Mouse (Mus musculus): Measurements from ENCODE around the gene Dnmt3a.

Gene Dnmt3a

DNA sequence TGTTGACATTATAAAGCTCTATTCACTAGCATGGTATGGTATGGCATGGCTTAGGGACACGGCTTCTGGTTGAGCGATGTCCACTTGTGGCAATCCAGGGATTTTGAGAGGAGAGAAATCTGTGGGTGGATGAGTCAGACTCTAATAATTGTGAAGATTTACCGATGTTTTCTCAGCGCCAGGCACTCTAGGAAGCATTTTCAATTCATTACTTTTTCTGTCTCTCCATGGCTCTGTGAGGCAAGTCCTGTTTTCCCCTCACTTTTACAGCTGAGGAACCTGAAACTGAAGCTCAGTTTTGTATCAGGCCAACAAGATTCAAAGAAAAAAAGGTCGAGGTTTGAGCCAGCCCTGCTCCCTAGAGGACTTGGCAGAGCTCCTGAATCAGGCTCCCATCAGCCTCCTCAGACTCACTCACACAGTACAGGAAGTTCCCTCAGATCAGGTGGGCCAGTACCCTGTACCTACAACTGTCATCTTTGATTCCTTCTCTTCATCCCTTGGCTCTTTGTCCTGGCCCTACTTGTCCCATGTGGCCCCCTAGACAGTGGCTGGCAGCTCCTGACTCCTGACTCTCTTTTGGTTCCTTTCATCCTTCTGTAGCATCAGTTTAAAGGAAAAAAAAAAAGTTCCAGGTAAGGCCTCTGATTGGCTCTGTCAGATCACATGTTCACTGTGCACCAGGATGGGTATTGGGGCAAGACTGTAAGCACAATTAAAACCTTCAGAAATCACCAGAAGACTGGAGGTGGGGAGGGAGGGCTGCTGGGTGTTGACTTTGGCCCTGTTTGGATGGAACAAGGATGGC lies 19.3 kb downstream of the Dnmt3a start:
- DNase-seq = no peak

DNA sequence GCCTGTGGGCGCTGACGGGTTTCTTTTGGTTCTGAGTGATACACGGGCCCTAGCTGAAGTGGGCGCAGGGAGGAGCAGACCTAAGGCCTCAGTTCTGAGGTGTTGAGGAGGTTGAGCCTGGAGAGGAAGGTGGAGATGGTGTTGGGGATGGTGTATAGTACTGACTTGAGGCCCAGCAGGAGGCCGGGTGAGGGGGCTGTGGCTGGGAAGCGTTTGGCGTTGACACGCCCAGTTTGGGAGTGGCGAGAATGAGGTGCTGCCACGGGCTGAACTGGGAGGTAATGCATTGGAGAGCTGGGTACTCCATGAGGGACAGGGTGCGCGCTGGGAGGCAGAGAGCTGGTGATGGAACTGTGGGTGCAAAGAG lies 19.9 kb downstream of the Dnmt3a start:
- DNase-seq = peak in 1 of 2 experiments; percentile 34

GRCm38 (mm10) chr12:3827771-3828170 lies 22.0 kb downstream of the Dnmt3a start:
- no peak for DNase-seq

GRCm38 (mm10) chr12:3833059-3833760 lies 27.4 kb downstream of the Dnmt3a start:
- no peak for DNase-seq

- peak; percentile 80 to 87 for DNase-seq
These were observed 28.1 kb downstream of the Dnmt3a start for GRCm38 (mm10) chr12:3833851-3834273.

GRCm38 (mm10) chr12:3834373-3835314 lies 28.8 kb downstream of the Dnmt3a start:
- peak; percentile 73 to 82 for DNase-seq

DNA sequence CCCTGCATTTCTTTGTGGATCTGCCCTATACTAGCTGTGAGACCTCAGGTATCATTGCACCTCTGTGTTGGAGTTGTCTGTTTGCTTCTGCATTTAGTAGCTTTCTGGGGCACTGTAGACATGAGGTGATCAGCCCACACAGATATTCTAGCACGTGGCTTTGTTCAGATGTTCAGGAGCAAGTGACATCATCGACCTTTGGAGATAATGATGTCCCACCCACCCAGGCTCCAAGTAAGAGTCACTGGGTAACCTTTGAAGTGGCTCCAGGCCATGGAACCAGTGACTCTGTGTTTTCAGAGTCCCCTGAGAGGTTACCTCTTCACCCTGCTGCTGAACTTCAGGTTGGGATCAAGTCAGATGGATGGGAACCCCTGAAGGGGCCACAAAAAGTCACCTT lies 29.8 kb downstream of the Dnmt3a start:
- no peak for DNase-seq

- no peak for DNase-seq
These were observed 31.4 kb downstream of the Dnmt3a start for GRCm38 (mm10) chr12:3837081-3837832.

DNA sequence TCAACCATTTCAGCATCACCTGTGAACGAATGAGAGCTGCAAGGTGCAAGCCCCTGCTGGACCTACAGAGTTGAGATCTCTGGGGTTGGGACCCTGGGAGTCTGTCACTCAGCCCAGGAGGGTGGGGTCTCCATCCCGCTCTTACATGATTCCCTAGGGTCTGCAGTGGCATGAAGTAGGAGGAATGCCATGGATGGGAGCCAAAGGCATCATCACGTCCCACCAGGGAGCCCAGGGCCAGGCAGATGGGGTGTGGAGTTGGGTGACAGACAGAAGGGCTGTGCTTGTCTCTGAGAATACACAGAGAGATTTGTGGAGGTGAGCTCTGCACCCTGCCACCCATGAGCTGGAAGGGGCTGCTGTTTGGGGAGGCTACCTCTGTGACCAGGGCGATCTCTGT lies 32.2 kb downstream of the Dnmt3a start:
- DNase-seq = no peak

DNA sequence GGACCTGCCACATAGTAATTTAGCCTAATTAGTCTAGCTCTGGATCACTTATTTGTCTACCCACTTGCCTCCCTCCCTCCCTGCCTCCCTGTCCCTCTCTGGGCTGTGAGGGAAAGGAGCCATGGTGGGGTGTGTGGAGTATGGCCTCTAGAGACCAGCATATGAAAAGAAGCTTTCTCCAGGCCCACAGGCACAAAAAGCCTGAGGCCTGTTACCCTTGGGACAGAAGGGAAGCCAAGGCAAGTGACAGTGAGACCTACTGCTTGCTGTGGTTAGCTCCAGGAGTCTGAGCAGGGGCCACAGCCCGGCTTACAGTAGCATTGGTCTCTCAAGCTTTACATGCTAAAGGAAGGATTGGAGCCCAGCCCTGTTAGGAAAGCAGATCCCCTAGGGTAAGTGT lies 33.9 kb downstream of the Dnmt3a start:
- DNase-seq = no peak

DNA sequence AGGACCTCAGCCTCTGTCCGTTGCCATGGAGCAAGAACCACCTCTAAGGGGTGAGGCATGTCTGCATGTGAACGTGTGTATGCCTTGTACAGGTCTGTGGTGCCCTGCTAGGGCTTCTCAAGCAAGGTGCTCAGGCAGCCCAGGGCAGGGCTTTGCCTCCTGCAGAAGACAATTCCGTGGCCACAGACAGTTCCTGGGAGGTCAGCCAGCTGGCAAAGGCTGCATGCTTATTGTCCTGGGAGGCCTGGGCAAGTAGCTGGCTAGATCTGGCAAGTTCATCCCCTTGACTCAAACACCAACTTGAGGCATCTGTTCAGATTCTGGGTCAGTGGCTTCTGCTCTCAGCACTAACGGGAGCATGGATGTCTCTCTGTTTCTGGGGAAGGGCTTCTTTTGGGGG lies 35.3 kb downstream of the Dnmt3a start:
- DNase-seq = no peak

DNA sequence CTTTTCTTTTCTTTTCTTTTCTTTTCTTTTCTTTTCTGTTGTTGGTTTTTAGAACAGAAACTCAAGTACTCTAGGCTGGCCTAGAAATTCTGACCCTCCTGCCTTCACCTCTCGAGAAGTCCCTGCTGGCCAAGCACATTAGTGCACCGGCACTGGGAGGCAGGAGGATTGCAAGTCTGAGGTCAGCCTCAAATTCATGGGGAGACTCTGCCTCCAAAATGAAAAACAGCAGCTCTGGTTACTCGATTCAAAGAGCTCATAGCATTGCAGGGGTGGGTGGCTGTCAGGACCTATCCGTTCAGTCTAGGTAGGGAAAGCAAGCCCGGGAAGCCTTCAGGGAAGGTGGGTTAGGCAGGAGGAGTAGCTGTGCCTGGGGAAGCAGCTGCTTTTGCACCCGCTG lies 37.0 kb downstream of the Dnmt3a start:
- DNase-seq = peak in 1 of 2 experiments; percentile 51

DNA sequence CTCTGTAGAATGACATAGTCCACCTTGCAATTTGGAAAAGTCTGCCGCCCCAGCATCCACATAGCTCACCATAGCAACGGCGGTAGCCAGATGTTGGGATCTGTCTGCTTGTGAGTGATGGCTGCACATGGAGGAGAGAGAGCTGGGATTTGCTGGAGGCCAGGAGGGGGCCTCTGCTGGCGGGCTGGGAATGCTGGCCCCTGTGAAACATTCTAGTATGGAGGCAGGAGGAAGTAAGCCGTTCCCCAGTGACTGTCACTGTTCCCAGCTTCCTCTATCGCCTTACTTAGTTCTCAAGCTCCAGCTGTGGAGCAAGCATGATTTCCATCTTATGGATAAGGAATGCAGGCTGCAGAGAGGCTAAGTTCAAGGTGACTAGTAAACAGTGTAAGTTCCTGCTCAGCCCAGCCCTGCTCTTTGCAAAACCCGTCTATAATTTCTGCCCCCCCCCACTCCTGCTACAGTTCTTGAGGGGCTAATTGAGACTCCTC lies 37.6 kb downstream of the Dnmt3a start:
- DNase-seq = peak; percentile 61 to 74

DNA sequence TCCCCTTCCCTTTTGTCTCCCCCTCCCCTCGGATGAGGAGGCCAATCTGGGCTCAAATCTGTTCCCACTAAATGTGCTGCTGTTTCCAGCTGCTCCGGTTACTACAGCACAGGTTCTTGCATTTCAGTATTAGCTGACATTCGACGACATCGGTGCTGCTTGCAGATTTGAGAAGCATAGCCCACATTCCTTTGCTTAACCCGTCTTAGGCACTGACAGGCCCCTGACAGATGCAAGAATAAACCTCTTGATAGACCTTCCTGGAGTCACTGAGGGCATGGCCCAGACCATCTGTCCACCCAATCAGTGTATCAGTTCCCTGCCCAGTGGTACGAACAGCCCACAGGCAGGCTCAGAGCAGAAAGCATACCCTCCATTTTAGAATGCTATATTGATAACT lies 38.1 kb downstream of the Dnmt3a start:
- no peak for DNase-seq

DNA sequence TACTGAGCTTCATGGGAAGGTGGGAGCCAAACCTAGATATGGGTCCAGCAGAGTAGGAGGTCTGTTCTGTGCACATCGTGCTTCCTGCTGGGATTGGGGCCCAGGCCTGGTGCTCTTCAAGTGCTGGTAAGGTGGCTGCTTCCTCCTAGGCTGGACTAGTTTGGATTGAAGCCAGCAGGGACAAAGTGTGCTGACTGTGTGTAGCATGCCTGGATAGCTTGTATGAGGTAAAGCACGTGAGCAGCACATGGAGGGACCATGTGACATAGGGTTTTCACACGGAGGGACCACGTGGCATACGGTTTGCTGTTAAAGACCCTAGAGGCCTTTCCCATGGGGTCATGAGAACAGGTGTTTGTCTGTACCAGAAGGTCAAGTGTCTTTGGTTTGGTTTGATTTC lies 38.5 kb downstream of the Dnmt3a start:
- no peak for DNase-seq

DNA sequence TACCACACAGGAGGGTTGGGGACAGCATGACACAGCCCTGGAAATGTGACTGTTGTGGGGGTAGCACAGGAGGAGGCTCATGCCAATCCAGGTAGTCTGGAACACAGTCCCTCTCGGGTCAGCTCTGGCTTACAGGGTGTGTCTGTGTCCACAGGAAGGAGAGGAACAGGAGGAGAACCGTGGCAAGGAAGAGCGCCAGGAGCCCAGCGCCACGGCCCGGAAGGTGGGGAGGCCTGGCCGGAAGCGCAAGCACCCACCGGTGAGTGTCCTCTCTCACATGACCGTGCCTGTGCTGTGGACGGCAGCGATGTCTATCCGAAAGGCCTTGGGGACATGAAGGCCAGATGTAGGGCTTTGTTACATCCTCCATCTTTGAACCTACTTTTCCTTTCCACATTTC lies 43.7 kb downstream of the Dnmt3a start:
- no peak for DNase-seq

DNA sequence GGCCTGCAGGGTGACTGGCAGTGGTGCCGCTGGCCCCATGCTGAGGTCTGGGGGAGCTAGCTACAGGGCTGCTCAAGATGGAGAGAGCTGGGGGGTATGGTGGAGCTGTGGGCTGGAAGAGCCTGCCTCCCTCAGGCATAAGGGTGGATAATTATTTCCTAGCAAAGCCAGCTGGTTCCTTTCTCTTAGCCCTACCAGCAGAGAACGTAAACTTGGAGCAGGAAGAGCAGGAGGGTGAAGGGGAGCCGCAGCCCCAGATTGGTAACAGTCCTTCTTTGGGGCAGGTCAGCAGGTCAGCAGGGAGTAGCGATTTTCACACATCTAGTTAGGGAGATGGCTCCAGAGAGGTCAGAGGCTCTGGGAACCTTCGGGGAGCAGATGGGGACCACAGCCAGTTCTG lies 44.4 kb downstream of the Dnmt3a start:
- DNase-seq = peak in 1 of 2 experiments; percentile 36

DNA sequence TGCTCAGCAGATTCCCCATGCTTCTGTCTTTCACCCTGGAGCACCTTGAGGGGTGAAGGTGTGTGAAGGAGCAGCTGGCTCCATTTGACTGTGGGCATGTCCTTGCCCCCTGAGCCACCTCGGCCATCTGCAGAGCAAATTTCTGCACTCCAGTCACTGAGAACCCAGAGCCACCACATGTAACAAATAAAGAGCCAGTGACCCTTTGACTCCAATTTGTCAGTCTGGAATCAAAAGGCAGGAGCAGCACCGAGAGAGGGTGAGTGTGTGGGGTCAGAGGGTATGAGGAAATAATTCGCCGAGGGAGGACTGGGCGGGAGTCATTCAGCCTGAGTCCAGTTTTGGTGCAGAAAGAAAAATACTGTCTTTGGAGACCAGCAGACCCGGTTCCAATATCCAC lies 44.9 kb downstream of the Dnmt3a start:
- no peak for DNase-seq

DNA sequence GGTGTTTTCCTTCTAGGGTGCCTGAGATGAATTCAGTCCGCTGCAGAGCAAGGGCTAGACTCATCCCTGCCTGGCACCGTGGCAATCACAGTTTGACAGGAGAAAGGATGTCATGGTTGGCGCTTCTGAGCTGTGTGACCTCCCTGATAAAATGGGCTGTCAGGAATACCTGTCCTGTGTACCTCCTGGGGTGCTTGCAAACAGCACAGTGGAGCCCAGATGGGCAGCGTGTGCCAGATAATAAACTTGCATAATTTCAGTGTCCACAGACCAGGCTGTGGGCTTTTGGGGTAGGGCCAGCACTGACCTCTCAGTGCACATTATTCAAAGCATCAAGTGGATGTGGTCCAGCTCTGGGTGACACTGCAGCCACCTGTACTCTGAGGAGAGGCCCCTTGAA lies 45.4 kb downstream of the Dnmt3a start:
- DNase-seq = no peak

DNA sequence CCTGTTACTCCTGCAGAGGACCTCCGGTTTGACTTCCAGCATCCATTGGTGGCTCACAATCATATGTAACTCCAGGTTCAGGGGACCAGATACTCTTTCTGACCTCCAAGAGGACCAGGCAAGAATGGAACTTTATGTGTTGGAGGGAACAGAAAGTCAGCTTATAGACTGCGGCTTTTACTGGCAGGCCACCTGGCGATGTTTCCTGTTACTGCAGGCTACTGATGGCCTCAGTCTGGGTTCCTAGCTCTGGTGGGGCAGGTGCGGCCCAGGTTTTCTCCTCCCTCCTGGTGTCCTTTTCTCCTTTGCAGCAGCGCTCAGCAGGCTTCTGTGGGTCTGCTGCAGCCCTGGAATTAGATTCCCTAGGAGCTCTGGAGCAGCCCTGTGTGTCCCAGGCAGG lies 46.7 kb downstream of the Dnmt3a start:
- DNase-seq = peak in 1 of 2 experiments; percentile 50

DNA sequence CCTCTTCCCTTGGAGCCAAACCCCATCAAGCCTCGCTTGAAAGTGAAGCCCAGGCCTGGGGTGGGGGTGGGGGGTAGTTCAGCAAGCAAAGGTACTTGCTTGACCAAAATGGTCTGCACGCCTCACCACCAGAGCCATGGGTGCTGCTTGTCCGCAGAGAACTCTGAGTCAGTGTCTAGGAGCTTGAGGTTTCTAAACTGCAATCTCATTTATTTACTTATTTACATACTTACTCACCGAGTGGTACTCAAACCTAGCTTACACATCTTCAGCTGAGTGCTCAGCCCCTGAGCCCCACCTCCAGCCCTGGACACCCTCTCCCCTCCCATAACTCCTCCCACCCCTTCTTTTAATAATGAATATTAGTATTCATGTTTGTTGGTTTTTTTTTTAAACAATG lies 48.6 kb downstream of the Dnmt3a start:
- DNase-seq = no peak

Measured in kidney, postnatal 4 days (tissue).